Mouse (Mus musculus) ovary, postnatal 14 days (tissue): ENCODE measurements at regions not wholly inside any gene's neighbourhood (a gene's known extent, or its start where the extent isn't known, plus 50 kb on each side); places are given as distances from the start of the nearest gene placed in this dataset.

Experiments used
- DNase-seq: peaks from one replicate; pipeline ENCODE4 v3.0.0; 2022; ENCODE audit warnings: low spot score

GRCm38 (mm10) chr3:53393945-53394344 lies 69.2 kb downstream of the Nhlrc3 start:
- DNase-seq: no peak

- no peak for DNase-seq
These were observed 81.2 kb downstream of the Nhlrc3 start for GRCm38 (mm10) chr3:53381704-53382581.

GRCm38 (mm10) chr3:53379519-53380181 lies 83.5 kb downstream of the Nhlrc3 start:
- no peak for DNase-seq

GRCm38 (mm10) chr3:53376864-53377447 lies 86.2 kb downstream of the Nhlrc3 start:
- DNase-seq: no peak

GRCm38 (mm10) chr3:53372887-53373286 lies 90.2 kb downstream of the Nhlrc3 start:
- no peak for DNase-seq

- no peak for DNase-seq
These were observed 91.2 kb downstream of the Nhlrc3 start for GRCm38 (mm10) chr3:53371910-53372309.

- no peak for DNase-seq
These were observed 101.9 kb downstream of the Nhlrc3 start for GRCm38 (mm10) chr3:53361202-53361601.

GRCm38 (mm10) chr3:53353693-53354092 lies 109.4 kb downstream of the Nhlrc3 start:
- DNase-seq: peak; percentile 2

GRCm38 (mm10) chr3:53353282-53353681 lies 109.8 kb downstream of the Nhlrc3 start:
- DNase-seq: no peak

GRCm38 (mm10) chr3:53343638-53344037 lies 119.5 kb downstream of the Nhlrc3 start:
- no peak for DNase-seq

GRCm38 (mm10) chr3:53341304-53342206 lies 121.6 kb downstream of the Nhlrc3 start:
- DNase-seq: no peak

- DNase-seq: no peak
These were observed 124.6 kb downstream of the Nhlrc3 start for GRCm38 (mm10) chr3:53338571-53338970.

- DNase-seq: no peak
These were observed 129.1 kb downstream of the Nhlrc3 start for GRCm38 (mm10) chr3:53334051-53334450.

- no peak for DNase-seq
These were observed 133.6 kb downstream of the Nhlrc3 start for GRCm38 (mm10) chr3:53329528-53329927.

- DNase-seq: no peak
These were observed 135.7 kb downstream of the Nhlrc3 start for GRCm38 (mm10) chr3:53327424-53327823.

- DNase-seq: no peak
These were observed 136.2 kb downstream of the Nhlrc3 start for GRCm38 (mm10) chr3:53326967-53327366.

- no peak for DNase-seq
These were observed 138.1 kb downstream of the Nhlrc3 start for GRCm38 (mm10) chr3:53325080-53325479.

GRCm38 (mm10) chr3:53324386-53324785 lies 138.7 kb downstream of the Nhlrc3 start:
- no peak for DNase-seq

- no peak for DNase-seq
These were observed 147.7 kb downstream of the Nhlrc3 start for GRCm38 (mm10) chr3:53315449-53315848.
